Mouse (Mus musculus) skeletal muscle tissue, adult 2 months (tissue): ENCODE data around the gene Spin2e.
"Not testable (repeated sequence)": the region's sequence is repeated elsewhere in the genome, so short reads cannot be mapped to it uniquely, and the experiment has no call there.

ENCODE experiments used
- DNase-seq: peaks from one replicate; pipeline ENCODE4 v3.0.0-alpha.2; 2012; ENCODE audit warnings: low read depth, low spot score

Spin2e gene

GRCm38 (mm10) chrX:31618820-31619219, at the start of gene Spin2e:
Spin2e (minus strand) TSS chrX:31618920.
- DNase-seq = not testable (repeated sequence)

GRCm38 (mm10) chrX:31574183-31574582, 44.5 kb downstream of the Spin2e start, which contains the start of gene Gm21883:
Gm21883 (minus strand) TSS chrX:31574283.
- not testable (repeated sequence) for DNase-seq
